Mouse (Mus musculus) cerebellum, adult 8-10 months (tissue): ENCODE measurements at regions not wholly inside any gene's neighbourhood (a gene's known extent, or its start where the extent isn't known, plus 50 kb on each side); places are given as distances from the start of the nearest gene placed in this dataset.

Experiments used
- DNase-seq: peaks from one replicate; pipeline ENCODE4 v3.0.0; 2022

GRCm38 (mm10) chr13:28793166-28793935 lies 160.2 kb downstream of the Sox4 start:
- DNase-seq, result no peak

- DNase-seq, result no peak
Observed at GRCm38 (mm10) chr13:28792461-28793165, 160.9 kb downstream of the Sox4 start.

GRCm38 (mm10) chr13:28790381-28790780 lies 163.1 kb downstream of the Sox4 start:
- no peak for DNase-seq

GRCm38 (mm10) chr13:28787331-28787643 lies 166.2 kb downstream of the Sox4 start:
- DNase-seq, result no peak

GRCm38 (mm10) chr13:28786629-28787330 lies 166.7 kb downstream of the Sox4 start:
- no peak for DNase-seq

- no peak for DNase-seq
Observed at GRCm38 (mm10) chr13:28782497-28783246, 170.8 kb downstream of the Sox4 start.

- DNase-seq, result no peak
Observed at GRCm38 (mm10) chr13:28782081-28782480, 171.4 kb downstream of the Sox4 start.

- DNase-seq, result no peak
Observed at GRCm38 (mm10) chr13:28781660-28782059, 171.9 kb downstream of the Sox4 start.

GRCm38 (mm10) chr13:28780462-28780861 lies 173.1 kb downstream of the Sox4 start:
- DNase-seq, result no peak

GRCm38 (mm10) chr13:28775142-28775815 lies 178.2 kb downstream of the Sox4 start:
- no peak for DNase-seq

GRCm38 (mm10) chr13:28774649-28775048 lies 178.9 kb downstream of the Sox4 start:
- no peak for DNase-seq

GRCm38 (mm10) chr13:28773466-28773865 lies 180.0 kb downstream of the Sox4 start:
- DNase-seq, result no peak

- no peak for DNase-seq
Observed at GRCm38 (mm10) chr13:28770531-28770930, 183.0 kb downstream of the Sox4 start.

- no peak for DNase-seq
Observed at GRCm38 (mm10) chr13:28770018-28770417, 183.5 kb downstream of the Sox4 start.

GRCm38 (mm10) chr13:28768717-28769426 lies 184.6 kb downstream of the Sox4 start:
- DNase-seq, result no peak

GRCm38 (mm10) chr13:28762555-28762954 lies 191.0 kb downstream of the Sox4 start:
- no peak for DNase-seq

GRCm38 (mm10) chr13:28759026-28759425 lies 194.5 kb downstream of the Sox4 start:
- no peak for DNase-seq

GRCm38 (mm10) chr13:28757846-28758522 lies 195.5 kb downstream of the Sox4 start:
- DNase-seq, result no peak

GRCm38 (mm10) chr13:28756915-28757765 lies 196.4 kb downstream of the Sox4 start:
- DNase-seq, result no peak

- DNase-seq, result no peak
Observed at GRCm38 (mm10) chr13:28754207-28754606, 199.3 kb downstream of the Sox4 start.
